Mouse (Mus musculus) midbrain, postnatal 0 days (tissue): Measurements from ENCODE around the gene Rheb. TPM values are rescaled to one million over a fixed set of nuclear protein-coding genes. Genes with fewer than 3 reads are reported as not detected.

Experiments used
- ATAC-seq: fragments of 200-750 bp; cut with Nextera tagmentation; 2 replicates; pipeline ENCODE4 v1.8.0; 2017; ENCODE audit warnings: moderate number of reproducible peaks, mild to moderate bottlenecking, moderate TSS enrichment, moderate library complexity; ENCODE audit not compliant: low FRiP score
- DNase-seq: peaks from one replicate; pipeline ENCODE4 v3.0.0-alpha.2; 2015; ENCODE audit warnings: low spot score
- H3K27ac ChIP-seq: fragments of 300-500 bp; sonication (generic); 2 replicates; pipeline ENCODE4 v1.5.1; 2014; ENCODE audit warnings: low read depth, mild to moderate bottlenecking, low read length, mixed read lengths
- H3K27me3 ChIP-seq: fragments of 300-500 bp; sonication (generic); 2 replicates; pipeline ENCODE4 v1.6.1; 2014; ENCODE audit warnings: low read length, control low read depth, mixed read lengths; ENCODE audit not compliant: insufficient read depth
- H3K36me3 ChIP-seq: fragments of 300-500 bp; sonication (generic); 2 replicates; pipeline ENCODE4 v1.6.1; 2014; ENCODE audit warnings: low read length, control low read depth, mixed read lengths; ENCODE audit not compliant: insufficient read depth
- H3K4me1 ChIP-seq: fragments of 300-500 bp; sonication (generic); 2 replicates; pipeline ENCODE4 v1.6.1; 2014; ENCODE audit warnings: mild to moderate bottlenecking, control low read depth, antibody characterized with exemption, low read length, mixed read lengths; ENCODE audit not compliant: insufficient read depth
- H3K4me2 ChIP-seq: fragments of 300-500 bp; sonication (generic); 2 replicates; pipeline ENCODE4 v1.6.1; 2014; ENCODE audit warnings: low read depth, mild to moderate bottlenecking, low read length, mixed read lengths; ENCODE audit not compliant: poor library complexity, severe bottlenecking
- H3K4me3 ChIP-seq: fragments of 300-500 bp; sonication (generic); 2 replicates; pipeline ENCODE4 v1.5.1; 2014; ENCODE audit warnings: low read depth, mild to moderate bottlenecking, low read length, moderate library complexity
- H3K9ac ChIP-seq: fragments of 300-500 bp; sonication (generic); replicated peaks from 2 replicates; pipeline ENCODE4 v1.6.1; 2014; ENCODE audit warnings: mild to moderate bottlenecking, low read length, moderate library complexity, mixed read lengths; ENCODE audit not compliant: poor library complexity, severe bottlenecking
- H3K9me3 ChIP-seq: fragments of 300-500 bp; sonication (generic); 2 replicates; pipeline ENCODE4 v1.6.1; 2016; ENCODE audit warnings: low read length, control low read depth
- CTCF ChIP-seq: IDR thresholded peaks from 2 replicates; pipeline ENCODE4 v1.5.1; 2016; ENCODE audit warnings: antibody characterized with exemption, mild to moderate bottlenecking
- WGBS: fragments of 180-500 bp; shearing (Covaris S2); extraction: QIAGEN DNeasy Blood & Tissue Kit; methylation state at CpG from one replicate; pipeline ENCODE4 v1.1.7; 2014; 5-methylcytosine and 5-hydroxymethylcytosine counted together
- polyA plus RNA-seq: library from polyadenylated mRNA; unstranded; fragments of >200 nt; fragmentation: Nextera tagmentation; extraction: Ambion mirVana; gene quantifications from 2 replicates; pipeline ENCODE4 v1.2.1, GENCODE M21; 2015
- total RNA-seq: library from RNA; depleted of rRNA; stranded (reverse); fragments of >200 nt; gene quantifications from 2 replicates; pipeline ENCODE4 v1.2.3, GENCODE M21; 2014; rRNA removed

Rheb gene
- total and polyA plus RNA-seq, 2 experiments from 2014 or later = 96.0 to 291 TPM

- 49% methylated on average over 3 of the region's 3 CpGs for WGBS
- Histone ChIP-seq H3K9ac (no peak overlapping the region), H3K27me3 (no peaks in the 10 kb centered on the region), H3K36me3 (no peaks in the 10 kb centered on the region), H3K4me3 (no peak overlapping the region), H3K27ac (no peak overlapping the region), H3K9me3 (no peaks in the 10 kb centered on the region), H3K4me1 (peaks cover 1% of the 10 kb centered on the region; the same call in 1 of the 2 replicates), H3K4me2 (no peak overlapping the region)
- TF ChIP-seq CTCF = no peak
- DNase-seq (no peak), ATAC-seq (no peak)
Measured at GRCm38 (mm10) chr5:24756931-24757330, 85.5 kb downstream of the Rheb start.

Other genes with a start within 250 kb of the Rheb start
- gene Smarcd3, start 218.2 kb downstream of the Rheb start, total RNA-seq = 279 and 347 TPM in 2 replicates
- gene Smarcd3, start 218.2 kb downstream of the Rheb start, polyA plus RNA-seq = 187 and 189 TPM in 2 replicates
- 44.9 and 45.3 TPM in 2 replicates for gene Nub1, start 157.1 kb downstream of the Rheb start, total RNA-seq
- gene Nub1, start 157.1 kb downstream of the Rheb start, polyA plus RNA-seq = 45.1 and 45.9 TPM in 2 replicates
- gene Wdr86, start 111.9 kb downstream of the Rheb start, total RNA-seq = 13.4 and 16.5 TPM in 2 replicates
- gene Wdr86, start 111.9 kb downstream of the Rheb start, polyA plus RNA-seq = 6.7 and 7.0 TPM in 2 replicates
- gene Crygn, start 84.6 kb downstream of the Rheb start, total RNA-seq = not detected in 2 replicates
- gene Crygn, start 84.6 kb downstream of the Rheb start, polyA plus RNA-seq = 2.1 and 5.0 TPM in 2 replicates